Mouse (Mus musculus): ENCODE results near the gene Trhr2. TPM values are rescaled to one million over a fixed set of nuclear protein-coding genes. Genes with fewer than 3 reads are reported as not detected.

The Trhr2 gene
- total RNA-seq, 1 experiment = not detected

- peak; percentile 38 for DNase-seq (ENCODE audit: low read depth, low spot score)
- Histone ChIP-seq H3K4me3 (ENCODE audit: insufficient read depth in 1 of 2, low read depth in 1 of 2, low read length in 2 of 2, poor library complexity in 1 of 2, severe bottlenecking in 1 of 2) (no peak overlapping the region), H3K9ac (ENCODE audit: insufficient read depth, low read depth, low read length, poor library complexity, severe bottlenecking) (no peak overlapping the region), H3K27ac (ENCODE audit: insufficient read depth, low read depth, low read length, poor library complexity, severe bottlenecking) (no peak overlapping the region), H3K9me3 (ENCODE audit: control insufficient read depth, insufficient read depth, low read depth, low read length) (no peaks in the 10 kb centered on the region), H3K36me3 (ENCODE audit: control insufficient read depth, insufficient read depth, low read length, poor library complexity, severe bottlenecking) (no peaks in the 10 kb centered on the region), H3K4me1 (ENCODE audit: control insufficient read depth in 2 of 2, insufficient read depth in 2 of 2, low read length in 2 of 2, poor library complexity in 1 of 2) (no peaks in the 10 kb centered on the region)
- TF ChIP-seq HCFC1 (IDR thresholded peaks at IDR 0.05; ENCODE audit: borderline replicate concordance, insufficient read depth, low read length) (no peak), ZNF384 (IDR thresholded peaks at IDR 0.05; ENCODE audit: low read depth, low read length) (no peak), ZC3H11A (IDR thresholded peaks at IDR 0.05; ENCODE audit: borderline replicate concordance, low read depth, low read length) (peak; percentile 21; the same call in 1 of the 2 replicates), MAFK (IDR thresholded peaks at IDR 0.05; ENCODE audit: insufficient read depth, low read depth, low read length) (no peak), CHD2 (IDR thresholded peaks at IDR 0.05; ENCODE audit: low read depth, low read length) (no peak)
- in situ Hi-C loops (cut with MboI; ENCODE audit: low sequenced_read_pairs in 2 of 2, unreplicated experiment in 2 of 2) = no loop called here
Observed at GRCm38 (mm10) chr8:122369665-122370064, 9.1 kb upstream of the Trhr2 start.

DNA sequence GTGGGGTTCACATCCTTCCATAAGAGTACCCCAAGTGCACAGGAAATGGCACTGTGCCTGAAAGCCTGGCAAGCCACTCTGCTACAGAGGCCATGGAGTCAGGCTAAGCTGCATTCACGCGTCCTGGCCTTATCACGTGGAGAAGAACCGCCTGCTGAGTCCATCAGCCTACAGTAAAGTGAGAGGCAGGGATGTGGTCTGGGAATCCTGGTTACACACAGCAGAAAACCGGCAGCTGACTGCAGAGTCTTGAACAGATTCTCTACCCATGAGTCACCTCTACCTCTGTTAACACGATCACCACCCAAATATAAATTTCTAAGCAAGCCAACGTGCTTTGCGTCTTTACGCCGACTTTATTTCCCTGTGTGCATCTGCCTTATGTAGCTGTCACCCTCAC is 7.9 kb upstream of the Trhr2 start:
- TF ChIP-seq MAFK (IDR thresholded peaks at IDR 0.05; ENCODE audit: insufficient read depth, low read depth, low read length) (no peak), ZNF384 (IDR thresholded peaks at IDR 0.05; ENCODE audit: low read depth, low read length) (no peak), ZC3H11A (IDR thresholded peaks at IDR 0.05; ENCODE audit: borderline replicate concordance, low read depth, low read length) (no peak), HCFC1 (IDR thresholded peaks at IDR 0.05; ENCODE audit: borderline replicate concordance, insufficient read depth, low read length) (no peak), CHD2 (IDR thresholded peaks at IDR 0.05; ENCODE audit: low read depth, low read length) (no peak)
- in situ Hi-C loops (cut with MboI; ENCODE audit: low sequenced_read_pairs in 2 of 2, unreplicated experiment in 2 of 2) = no loop called here
- no peaks in the 10 kb centered on the region for H3K36me3 ChIP-seq (ENCODE audit: control insufficient read depth, insufficient read depth, low read length, poor library complexity, severe bottlenecking)
- H3K9ac ChIP-seq (ENCODE audit: insufficient read depth, low read depth, low read length, poor library complexity, severe bottlenecking) = no peak overlapping the region
- no peaks in the 10 kb centered on the region for H3K9me3 ChIP-seq (ENCODE audit: control insufficient read depth, insufficient read depth, low read depth, low read length)
- H3K4me3 ChIP-seq (ENCODE audit: insufficient read depth in 1 of 2, low read depth in 1 of 2, low read length in 2 of 2, poor library complexity in 1 of 2, severe bottlenecking in 1 of 2) = no peak overlapping the region
- H3K4me1 ChIP-seq (ENCODE audit: control insufficient read depth in 2 of 2, insufficient read depth in 2 of 2, low read length in 2 of 2, poor library complexity in 1 of 2) = no peaks in the 10 kb centered on the region
- H3K27ac ChIP-seq (ENCODE audit: insufficient read depth, low read depth, low read length, poor library complexity, severe bottlenecking) = no peak overlapping the region; the same call in 1 of the 2 replicates
- no peak for DNase-seq (ENCODE audit: low read depth, low spot score)

GRCm38 (mm10) chr8:122362967-122363366 is 2.4 kb upstream of the Trhr2 start:
- no peak for DNase-seq (ENCODE audit: low read depth, low spot score)
- in situ Hi-C loops (cut with MboI; ENCODE audit: low sequenced_read_pairs in 2 of 2, unreplicated experiment in 2 of 2) = no loop called here
- TF ChIP-seq CHD2 (IDR thresholded peaks at IDR 0.05; ENCODE audit: low read depth, low read length) (no peak), MAFK (IDR thresholded peaks at IDR 0.05; ENCODE audit: insufficient read depth, low read depth, low read length) (no peak), HCFC1 (IDR thresholded peaks at IDR 0.05; ENCODE audit: borderline replicate concordance, insufficient read depth, low read length) (no peak), ZC3H11A (IDR thresholded peaks at IDR 0.05; ENCODE audit: borderline replicate concordance, low read depth, low read length) (no peak), ZNF384 (IDR thresholded peaks at IDR 0.05; ENCODE audit: low read depth, low read length) (no peak)
- Histone ChIP-seq H3K4me1 (ENCODE audit: control insufficient read depth in 2 of 2, insufficient read depth in 2 of 2, low read length in 2 of 2, poor library complexity in 1 of 2) (no peaks in the 10 kb centered on the region), H3K27ac (ENCODE audit: insufficient read depth, low read depth, low read length, poor library complexity, severe bottlenecking) (no peak overlapping the region), H3K4me3 (ENCODE audit: insufficient read depth in 1 of 2, low read depth in 1 of 2, low read length in 2 of 2, poor library complexity in 1 of 2, severe bottlenecking in 1 of 2) (no peak overlapping the region), H3K36me3 (ENCODE audit: control insufficient read depth, insufficient read depth, low read length, poor library complexity, severe bottlenecking) (no peaks in the 10 kb centered on the region), H3K9me3 (ENCODE audit: control insufficient read depth, insufficient read depth, low read depth, low read length) (no peaks in the 10 kb centered on the region), H3K9ac (ENCODE audit: insufficient read depth, low read depth, low read length, poor library complexity, severe bottlenecking) (no peak overlapping the region)

- H3K9ac ChIP-seq (ENCODE audit: insufficient read depth, low read depth, low read length, poor library complexity, severe bottlenecking) = no peak overlapping the region
- TF ChIP-seq HCFC1 (IDR thresholded peaks at IDR 0.05; ENCODE audit: borderline replicate concordance, insufficient read depth, low read length) (no peak), ZC3H11A (IDR thresholded peaks at IDR 0.05; ENCODE audit: borderline replicate concordance, low read depth, low read length) (no peak), MAFK (IDR thresholded peaks at IDR 0.05; ENCODE audit: insufficient read depth, low read depth, low read length) (no peak), CHD2 (IDR thresholded peaks at IDR 0.05; ENCODE audit: low read depth, low read length) (no peak), ZNF384 (IDR thresholded peaks at IDR 0.05; ENCODE audit: low read depth, low read length) (no peak)
- no peaks in the 10 kb centered on the region for H3K36me3 ChIP-seq (ENCODE audit: control insufficient read depth, insufficient read depth, low read length, poor library complexity, severe bottlenecking)
Observed at GRCm38 (mm10) chr8:122362271-122362670, 1.7 kb upstream of the Trhr2 start.

More at GRCm38 (mm10) chr8:122362271-122362670, 1.7 kb upstream of the Trhr2 start:
- Histone ChIP-seq H3K27ac (ENCODE audit: insufficient read depth, low read depth, low read length, poor library complexity, severe bottlenecking) (no peak overlapping the region), H3K4me1 (ENCODE audit: control insufficient read depth in 2 of 2, insufficient read depth in 2 of 2, low read length in 2 of 2, poor library complexity in 1 of 2) (no peaks in the 10 kb centered on the region), H3K9me3 (ENCODE audit: control insufficient read depth, insufficient read depth, low read depth, low read length) (no peaks in the 10 kb centered on the region), H3K4me3 (ENCODE audit: insufficient read depth in 1 of 2, low read depth in 1 of 2, low read length in 2 of 2, poor library complexity in 1 of 2, severe bottlenecking in 1 of 2) (no peak overlapping the region)
- in situ Hi-C loops (cut with MboI; ENCODE audit: low sequenced_read_pairs in 2 of 2, unreplicated experiment in 2 of 2) = no loop called here
- DNase-seq (ENCODE audit: low read depth, low spot score) = no peak

All from ES-E14 (cell line).